Mouse (Mus musculus) skeletal muscle tissue, adult 2 months (tissue): ENCODE data around the gene Cep68.
"Not testable (repeated sequence)": the region's sequence is repeated elsewhere in the genome, so short reads cannot be mapped to it uniquely, and the experiment has no call there.

Experiments
- DNase-seq: peaks from one replicate; pipeline ENCODE4 v3.0.0-alpha.2; 2012; ENCODE audit warnings: low read depth, low spot score

The Cep68 gene

DNA sequence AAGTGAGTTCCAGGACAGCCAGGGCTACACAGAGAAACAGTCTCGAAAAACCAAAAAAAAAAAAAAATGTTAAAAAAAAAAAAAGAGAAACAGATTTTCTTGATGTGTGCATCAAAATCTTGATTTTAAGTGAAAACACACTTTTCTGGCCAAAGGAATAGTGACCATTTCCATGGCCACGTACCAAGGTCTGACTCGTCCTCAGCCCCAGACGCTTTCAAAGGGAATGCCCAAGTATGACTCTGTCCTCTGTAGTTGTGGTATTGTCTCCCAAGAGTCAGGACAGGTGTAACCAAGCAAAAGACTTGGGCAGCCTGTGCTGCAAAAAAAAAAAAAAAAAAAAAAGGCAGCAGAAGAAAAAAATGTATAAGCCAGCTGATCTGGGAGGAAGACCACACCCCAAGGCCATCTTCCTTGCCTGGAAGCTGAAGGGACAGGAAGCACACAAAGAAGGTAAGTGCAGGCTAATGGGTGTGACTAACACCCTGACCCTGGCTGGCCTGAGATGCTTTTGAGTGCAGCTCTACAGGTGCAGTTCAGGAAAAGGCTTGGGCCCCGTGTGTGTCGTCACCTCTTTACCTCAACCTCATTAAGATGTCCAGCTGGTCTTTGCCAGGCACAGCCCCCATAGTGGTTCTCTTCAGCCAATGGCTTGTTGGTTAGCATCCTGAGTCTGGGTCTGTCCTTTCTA, 6.7 kb downstream of the Cep68 start:
- DNase-seq, result no peak

DNA sequence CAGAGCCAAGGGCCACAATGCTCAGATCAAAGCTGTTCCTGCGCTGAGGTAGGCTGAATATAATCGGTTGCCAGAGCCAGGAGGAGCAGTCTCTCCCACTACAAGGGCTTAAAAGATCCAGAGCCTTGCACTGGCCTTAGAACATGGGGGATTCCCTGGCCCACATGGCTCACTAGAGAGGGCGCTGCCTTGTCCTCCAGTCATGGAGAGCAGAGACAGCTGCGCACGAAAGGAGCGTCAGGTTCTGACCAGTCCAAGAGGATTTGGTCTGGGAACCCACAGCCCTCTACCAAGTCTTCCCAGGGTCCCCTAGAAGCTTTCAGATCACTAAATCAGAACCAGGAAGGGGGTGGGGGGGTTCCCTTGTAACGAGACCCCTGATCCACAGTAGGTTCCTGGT, 7.9 kb downstream of the Cep68 start:
- no peak for DNase-seq

DNA sequence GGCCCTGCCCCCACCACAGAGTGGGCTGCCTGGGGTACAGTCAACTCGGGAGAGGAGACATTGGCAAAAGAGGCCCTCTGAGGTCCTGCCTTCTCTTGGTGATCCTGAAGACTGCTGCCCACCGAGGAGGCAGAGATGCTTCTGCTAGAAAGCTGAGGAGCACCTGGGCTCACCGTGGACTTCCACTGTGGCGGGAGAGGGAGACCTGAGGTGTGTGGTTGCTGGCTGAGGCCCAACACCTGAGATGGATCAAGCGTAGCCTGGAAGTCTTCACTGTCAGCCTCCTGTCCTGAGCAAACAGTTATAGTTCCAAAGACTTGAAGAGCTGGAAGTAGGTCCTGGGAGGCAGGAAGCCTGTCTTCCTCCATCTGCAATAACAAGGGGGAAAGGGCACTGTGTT, 8.9 kb downstream of the Cep68 start:
- no peak for DNase-seq

DNA sequence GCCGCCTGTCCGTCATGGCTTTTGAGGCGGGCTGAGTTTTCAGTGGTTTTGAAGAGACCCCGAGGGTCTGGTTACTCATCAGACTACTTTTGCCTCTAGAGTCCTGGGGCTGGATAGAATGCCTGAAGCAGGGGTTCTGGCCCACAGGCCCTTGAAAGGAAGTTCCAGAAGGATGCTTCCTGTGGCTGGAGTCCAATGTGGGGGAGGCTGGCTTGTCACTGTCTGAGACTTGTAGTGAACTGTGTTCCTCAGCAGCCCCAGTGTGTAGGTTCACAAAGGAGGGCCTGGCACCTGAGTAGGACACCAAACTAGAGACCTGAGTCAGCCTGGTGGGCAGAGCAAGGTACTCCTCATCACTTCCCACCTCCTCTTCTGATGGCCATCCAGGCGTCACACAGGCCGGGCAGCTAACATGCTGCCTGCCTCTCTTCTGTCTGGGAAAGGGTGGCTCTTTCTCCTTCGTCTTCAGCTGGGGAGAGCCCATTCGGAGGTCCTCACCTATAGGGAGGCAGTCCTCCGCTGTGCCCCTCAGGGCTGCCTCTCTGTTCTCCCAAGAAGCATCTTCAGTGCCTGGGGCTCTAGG, 9.9 kb downstream of the Cep68 start:
- no peak for DNase-seq

DNA sequence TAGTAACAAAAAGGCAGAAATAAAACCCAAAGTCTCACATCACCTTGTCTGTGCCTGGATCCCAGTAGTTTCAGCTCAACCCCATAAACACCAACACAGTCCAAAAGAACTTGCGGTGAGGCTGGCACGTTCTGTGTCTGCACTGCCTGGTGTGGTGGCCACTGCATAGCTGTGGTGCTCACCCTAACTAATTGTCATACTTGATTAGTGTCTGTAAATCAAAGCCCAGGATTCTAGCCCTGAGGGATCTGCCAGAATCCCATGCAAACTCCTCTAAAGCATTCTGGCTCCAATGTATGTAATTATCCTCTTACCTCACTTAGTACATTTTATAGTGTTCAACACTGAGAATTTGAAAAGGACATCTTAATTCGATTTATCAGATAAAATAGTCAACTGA, 11.3 kb downstream of the Cep68 start:
- no peak for DNase-seq

DNA sequence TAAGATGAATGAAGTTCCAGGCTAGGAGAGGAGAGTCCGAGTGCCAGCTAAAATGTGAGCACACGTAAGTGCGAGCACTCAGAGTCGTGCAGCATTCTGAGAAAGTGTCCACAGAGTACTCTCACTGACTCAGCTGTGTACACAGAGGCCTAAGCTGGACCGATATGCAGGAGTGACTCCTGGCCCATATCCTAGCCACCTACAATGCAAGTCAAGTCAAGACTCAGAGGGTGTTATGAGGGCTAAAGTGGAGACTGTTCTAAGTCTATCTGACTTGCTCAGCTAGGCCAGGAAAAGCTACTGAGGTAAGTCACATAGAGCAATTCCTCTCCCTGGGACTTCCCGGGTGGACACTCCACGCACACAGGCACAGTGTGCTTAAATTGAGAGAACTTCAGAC, 12.2 kb downstream of the Cep68 start:
- DNase-seq, result no peak

DNA sequence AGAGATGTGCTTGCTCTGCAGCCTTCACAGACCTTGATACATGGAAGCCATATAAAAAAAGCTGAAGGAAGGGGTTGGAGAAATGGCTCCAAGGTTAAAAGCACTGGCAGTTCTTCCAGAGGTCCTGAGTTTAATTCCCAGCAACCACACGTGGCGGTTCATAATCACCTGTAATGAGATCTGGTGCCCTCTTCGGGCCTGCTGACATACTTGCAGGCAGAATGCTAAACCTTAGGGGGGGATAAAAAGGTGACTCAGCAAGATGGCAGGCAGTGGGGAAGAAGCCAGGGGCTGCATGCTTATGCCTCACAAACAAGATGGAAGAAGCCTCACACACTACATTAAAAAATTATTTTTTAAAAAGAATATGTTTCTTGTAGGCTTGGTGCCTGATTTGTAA, 15.0 kb downstream of the Cep68 start:
- no peak for DNase-seq

DNA sequence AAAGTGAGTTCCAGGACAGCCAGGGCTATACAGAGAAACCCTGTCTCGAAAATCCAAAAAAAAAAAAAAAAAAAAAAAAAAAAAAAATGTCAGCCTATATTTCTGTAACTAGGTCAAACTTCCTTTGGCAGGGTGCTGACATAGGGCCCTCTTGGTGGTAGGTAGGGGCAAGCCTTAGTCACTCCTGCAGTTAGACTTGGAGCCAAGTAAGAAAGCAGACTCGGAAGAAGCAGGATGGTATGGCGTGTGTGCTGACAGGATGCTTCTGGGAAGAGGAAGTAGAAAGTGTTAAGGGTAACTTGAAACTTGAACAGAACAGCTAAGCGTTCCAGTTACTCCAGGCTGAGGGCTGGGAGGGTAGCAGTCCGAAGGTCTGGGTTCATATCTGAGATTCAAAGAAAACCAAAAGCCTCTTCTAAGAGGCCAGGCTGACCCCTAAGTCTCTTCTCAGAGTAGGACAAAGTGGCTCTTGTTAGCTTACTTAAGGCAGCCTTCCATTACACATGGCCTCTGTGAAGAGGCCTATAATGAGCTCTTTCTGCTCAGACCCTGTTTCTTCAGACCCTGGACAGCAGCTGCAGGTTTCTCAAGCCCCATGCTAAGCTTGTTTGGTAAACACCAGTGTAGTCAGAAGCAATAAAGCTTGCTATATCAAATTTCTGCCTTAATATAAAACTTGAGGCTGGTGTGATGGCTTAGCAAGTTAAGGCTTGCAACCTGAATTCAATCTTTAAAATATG, 17.0 kb downstream of the Cep68 start:
- no peak for DNase-seq

DNA sequence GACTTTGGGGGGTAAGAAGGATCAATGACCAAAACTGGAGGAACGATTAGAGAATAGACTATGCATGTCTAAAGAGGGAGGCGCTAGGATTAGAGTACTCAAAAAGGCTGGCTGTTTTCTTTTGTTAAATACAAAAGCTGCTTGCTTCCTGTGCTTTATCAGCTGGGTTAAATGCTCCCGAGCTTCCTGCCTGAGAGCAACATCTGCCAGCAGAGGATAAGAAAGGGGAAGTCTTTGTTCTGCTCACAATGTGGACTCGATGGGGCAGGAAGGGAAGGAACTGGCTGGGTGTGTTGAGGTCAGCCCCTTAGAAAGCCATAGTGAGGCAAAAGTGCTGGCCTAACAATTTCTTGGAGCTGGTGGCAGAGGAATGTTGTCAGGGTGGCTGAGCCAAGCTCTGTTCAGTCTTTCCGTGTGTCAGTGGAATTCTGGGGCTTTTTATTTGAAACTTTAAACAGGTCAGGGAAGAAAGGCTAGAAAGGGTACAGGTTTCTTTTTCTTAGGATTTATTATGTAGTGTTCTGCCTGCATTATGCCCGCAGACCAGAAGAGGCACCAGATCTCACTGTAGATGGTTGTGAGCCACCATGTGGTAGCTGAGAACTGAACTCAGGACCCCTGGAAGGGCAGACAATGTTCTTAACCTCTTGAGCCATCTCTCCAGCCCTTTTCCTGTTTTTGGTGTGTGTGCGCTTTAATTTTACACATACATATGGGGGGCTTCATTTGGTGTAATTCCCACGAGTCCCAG, 17.9 kb downstream of the Cep68 start:
- peak; percentile 70 for DNase-seq

DNA sequence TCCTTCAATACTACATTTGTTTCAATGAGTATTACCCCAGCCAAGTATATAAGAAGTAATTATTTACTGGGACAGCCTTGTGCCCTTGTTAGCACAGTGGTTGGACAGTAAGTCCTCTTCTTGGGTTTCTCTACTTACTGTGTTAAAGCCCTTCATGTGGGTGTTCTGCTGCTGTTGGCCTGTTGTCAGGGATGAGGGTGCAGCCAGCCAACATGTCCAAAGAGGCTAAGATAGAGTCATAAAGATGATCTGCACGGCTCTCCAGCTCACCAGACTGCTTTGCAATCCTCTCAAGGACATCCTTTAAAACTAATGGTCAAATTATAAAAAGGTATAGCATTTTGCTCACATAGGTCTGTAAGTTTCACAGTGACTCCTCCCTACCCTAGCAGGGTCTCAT, 18.9 kb downstream of the Cep68 start:
- DNase-seq, result no peak

DNA sequence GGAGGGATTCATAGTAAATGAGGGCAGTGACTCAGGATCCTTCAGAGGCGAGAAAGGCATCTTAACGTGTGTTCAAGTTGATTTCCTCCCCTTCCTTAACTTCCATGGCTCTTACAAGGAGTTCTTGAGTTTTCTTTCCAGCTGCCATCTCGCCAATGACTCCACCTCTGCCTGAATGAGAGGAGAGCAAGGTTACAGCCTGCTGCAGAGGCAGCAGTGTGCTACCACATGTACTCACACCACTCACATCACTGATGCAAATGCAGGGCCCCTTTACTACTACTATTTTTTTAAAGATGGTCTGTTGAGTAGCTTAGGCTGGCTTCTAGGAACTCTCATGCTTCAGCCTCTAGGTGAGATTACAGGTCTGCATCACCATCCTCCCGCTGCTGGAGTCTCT, 19.9 kb downstream of the Cep68 start:
- no peak for DNase-seq

DNA sequence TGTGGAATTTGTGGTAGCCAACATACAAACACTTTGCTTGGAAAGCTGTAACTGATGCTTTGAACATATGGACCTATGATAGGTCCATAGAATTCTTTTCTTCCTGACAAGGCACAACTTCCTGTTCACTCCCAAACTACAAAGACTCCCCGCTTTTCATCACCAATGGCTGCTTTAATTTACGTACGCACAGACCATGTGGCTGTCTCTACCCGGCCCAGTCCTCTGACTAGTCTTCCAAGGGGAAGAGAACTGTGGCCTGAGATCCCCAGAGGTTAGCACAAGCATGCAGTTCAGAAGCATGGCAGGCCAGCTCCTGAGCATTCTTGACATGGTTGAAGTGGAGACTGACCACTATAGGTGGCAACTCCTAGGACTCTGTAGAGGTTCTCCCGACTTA, 20.6 kb downstream of the Cep68 start:
- no peak for DNase-seq

DNA sequence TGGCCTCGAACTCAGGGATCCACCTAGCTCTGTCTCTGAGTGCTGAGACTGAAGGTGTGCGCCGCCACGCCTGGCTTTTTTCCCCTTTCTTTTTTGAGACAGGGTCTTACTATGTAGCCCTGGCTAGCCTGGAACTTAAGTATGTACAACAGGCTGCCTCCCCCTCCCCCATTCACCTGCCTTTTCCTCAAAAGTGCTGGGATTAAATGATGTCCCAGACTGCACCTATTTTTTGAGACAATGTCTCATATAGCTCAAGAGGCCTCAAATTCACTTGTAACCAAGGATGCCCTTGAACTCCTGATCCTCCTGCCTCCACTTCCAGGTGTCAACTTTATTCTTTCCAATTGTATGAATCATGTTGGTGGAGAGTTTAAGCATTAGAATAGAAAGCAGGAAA, 23.3 kb downstream of the Cep68 start:
- no peak for DNase-seq

DNA sequence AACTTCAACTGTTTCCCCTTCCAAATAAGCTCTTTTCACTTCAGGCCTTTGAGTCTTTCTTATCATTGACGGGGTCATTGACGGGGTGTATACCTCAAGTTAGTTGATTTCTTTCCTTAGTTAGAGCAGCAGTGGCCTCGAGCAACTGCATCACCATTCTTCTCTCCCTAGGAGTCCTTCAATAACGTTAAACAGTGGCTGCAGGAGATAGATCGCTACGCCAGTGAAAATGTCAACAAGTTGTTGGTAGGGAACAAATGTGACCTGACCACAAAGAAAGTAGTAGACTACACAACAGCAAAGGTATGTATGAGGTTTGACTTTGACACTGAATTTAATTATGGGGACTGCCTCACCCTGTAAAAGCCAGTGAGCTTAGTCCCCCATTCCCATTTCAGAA, 25.0 kb downstream of the Cep68 start:
- no peak for DNase-seq

DNA sequence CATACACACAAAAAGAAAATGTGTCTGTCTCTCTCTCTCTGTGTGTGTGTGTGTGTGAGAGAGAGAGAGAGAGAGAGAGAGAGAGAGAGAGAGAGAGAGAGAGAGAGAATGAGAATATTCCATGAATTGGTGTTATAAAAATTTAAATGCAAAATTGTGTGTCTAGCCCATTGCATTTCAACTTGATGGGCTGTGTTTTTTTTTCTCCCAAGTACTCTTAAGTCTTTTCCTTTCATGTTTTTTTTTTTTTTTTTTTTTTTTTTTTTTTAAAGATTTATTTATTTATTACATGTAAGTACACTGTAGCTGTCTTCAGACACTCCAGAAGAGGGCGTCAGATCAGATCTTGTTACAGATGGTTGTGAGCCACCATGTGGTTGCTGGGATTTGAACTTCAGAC, 27.6 kb downstream of the Cep68 start:
- not testable (repeated sequence) for DNase-seq

DNA sequence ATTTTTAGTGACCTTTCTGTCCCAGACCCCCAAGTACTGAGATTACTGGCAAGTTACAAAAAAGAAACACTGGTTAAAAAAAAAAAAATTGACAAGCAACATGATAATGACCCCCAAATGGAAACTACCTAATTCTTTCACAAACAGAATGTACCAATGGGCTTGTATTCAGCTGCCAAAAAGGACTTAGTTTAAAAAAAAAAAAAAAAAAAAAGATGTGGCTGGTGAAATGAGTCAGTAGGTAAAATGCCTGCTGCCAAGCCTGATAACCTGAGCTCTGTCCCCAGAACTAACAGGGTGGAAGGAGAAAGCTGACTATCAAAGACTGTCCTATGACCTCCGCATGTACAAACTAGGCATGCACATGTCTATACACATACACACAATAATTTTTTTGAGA, 32.0 kb downstream of the Cep68 start:
- DNase-seq, result no peak

DNA sequence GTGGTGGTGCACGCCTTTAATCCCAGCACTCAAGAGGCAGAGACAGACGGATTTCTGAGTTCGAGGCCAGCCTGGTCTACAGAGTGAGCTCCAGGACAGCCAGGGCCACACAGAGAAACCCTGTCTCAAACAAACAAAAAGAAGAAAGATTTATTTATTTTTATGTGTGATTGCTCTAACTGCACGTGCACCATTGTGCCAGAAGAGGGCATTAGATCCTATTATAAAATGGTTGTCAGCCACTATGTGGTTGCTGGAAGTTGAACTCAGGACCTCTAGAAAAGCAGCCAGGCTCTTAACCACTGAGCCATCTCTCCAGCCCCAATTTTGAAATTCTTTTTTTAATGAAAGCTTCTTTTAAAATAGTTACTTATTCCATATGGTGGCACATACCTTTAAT, 32.8 kb downstream of the Cep68 start:
- DNase-seq, result no peak

DNA sequence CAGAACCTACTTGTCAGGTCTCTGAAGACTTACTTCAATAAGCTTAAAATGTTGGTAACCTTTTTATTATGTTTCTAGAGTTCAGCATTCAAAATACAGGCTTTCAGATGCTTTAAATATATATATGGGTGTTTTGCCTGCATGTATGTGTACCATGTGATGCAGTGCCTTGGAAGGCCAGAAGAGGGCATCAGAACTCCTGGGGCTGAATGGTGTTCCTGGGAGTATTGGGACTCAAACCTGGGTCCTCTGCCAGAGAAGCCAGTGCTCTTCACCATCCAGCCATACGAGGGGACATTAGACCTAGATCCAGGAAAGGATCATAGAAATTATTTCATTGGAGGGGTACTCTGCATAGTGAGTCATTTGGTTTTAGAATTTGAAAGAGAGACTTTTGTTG, 34.5 kb downstream of the Cep68 start:
- DNase-seq, result no peak

DNA sequence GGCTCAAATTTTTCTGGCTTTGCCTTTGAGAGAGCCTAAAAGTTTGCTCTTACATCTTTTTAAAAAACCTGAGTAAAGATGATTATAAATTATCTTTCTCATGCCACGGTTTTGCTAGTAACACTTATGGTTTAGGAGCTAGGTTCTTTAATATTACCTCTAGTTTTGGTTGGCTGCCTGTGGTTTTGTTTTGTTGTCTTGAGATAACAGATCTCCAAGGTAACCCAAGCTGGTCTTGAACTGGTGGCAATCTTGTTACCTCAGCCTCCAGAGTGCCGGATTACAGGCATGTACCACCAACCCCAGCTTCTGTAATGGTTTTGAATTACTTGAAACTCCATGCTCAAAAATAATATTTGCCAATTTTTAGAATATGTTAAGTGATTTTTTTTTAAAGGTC, 37.4 kb downstream of the Cep68 start:
- DNase-seq, result no peak

DNA sequence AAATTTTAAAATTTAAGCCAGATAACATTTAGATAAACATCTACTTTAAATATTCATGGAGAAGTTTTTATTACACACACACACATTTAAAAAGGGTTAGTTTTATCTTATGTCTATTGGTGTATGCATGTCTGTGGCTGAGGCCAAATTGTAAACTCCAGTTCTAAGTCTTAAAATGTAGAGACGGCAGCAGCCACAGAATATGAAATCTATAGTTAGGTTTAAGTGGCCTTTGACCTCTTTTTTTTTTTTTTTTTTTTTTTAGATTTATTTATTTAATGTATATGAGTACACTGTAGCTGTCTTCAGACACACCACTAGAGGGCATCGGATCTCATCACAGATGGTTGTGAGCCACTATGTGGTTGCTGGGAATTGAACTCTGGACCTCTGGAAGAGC, 41.6 kb downstream of the Cep68 start:
- no peak for DNase-seq

DNA sequence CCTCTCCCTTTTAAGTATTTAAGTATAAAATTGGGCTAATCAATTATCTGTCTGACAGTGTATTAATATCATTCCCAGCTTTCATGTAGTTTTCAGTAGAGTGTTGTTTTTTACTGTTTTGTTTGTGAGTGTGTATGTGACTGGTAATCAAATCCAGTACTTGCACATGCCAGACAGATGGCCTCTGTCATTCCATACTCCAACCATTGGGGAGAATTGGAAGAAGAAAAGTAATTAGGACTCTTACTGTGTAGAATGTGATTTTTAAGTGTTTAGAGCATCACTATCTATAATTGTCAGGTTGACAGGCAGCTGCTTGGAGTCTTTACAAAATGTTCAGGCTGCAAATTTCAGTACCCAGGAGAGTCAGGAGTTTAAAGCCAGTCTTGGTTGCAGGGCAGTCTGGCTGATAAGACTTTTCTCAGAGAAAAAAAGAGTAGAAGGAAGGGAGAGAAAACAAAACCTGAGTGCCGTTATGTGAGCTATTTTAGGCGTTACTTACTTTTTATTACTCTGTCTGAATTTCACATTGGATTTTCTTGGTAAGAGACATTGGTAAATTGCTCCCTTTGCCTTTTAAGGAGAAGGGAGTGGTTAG, 42.5 kb downstream of the Cep68 start:
- no peak for DNase-seq

DNA sequence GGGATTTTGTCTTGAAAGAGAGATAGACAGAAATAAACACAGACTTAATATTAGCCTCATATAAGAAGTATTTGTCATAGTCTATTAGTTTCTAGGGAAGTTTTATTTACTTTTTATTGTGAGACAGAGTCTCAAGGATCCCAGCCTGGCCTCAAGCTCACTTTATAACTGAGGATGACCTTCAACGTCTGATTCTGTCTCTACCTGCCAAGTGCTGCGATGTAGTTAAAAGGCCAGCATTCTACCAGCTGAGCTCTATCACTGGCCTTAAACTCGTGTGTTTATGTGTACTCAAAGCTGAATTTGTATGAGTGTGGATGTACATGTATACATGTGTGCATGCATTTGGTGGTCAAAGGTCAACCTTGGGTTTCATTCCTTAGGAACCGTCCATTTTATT, 43.7 kb downstream of the Cep68 start:
- no peak for DNase-seq
